Mouse (Mus musculus) embryo, embryonic 11.5 days (tissue): ENCODE results near the gene Tango2.

ENCODE experiments used
- DNase-seq: peaks from one replicate; pipeline ENCODE4 v3.0.0-alpha.2; 2012; ENCODE audit warnings: low read depth, low spot score

Gene Tango2

DNA sequence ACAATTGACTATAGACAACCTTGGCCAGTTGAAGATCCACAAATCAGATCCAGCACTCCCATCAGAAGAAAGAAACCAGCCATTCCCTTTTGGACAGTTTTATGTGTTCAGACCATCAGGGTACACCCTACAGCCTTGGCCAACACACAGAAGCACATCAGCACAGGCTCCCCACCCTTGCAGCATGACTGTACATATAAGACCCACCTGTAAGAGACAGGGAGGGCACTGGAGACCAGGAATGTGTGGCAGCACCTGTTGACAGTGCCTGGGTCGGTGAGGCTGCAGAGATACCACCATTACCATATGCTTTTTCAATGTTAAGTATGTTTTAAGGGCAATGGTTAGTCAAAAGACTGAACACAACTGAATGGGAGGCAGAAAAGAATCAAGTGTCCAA, 94.0 kb downstream of the Tango2 start:
- DNase-seq = no peak

GRCm38 (mm10) chr16:18252736-18253135, 95.2 kb downstream of the Tango2 start:
- no peak for DNase-seq

DNA sequence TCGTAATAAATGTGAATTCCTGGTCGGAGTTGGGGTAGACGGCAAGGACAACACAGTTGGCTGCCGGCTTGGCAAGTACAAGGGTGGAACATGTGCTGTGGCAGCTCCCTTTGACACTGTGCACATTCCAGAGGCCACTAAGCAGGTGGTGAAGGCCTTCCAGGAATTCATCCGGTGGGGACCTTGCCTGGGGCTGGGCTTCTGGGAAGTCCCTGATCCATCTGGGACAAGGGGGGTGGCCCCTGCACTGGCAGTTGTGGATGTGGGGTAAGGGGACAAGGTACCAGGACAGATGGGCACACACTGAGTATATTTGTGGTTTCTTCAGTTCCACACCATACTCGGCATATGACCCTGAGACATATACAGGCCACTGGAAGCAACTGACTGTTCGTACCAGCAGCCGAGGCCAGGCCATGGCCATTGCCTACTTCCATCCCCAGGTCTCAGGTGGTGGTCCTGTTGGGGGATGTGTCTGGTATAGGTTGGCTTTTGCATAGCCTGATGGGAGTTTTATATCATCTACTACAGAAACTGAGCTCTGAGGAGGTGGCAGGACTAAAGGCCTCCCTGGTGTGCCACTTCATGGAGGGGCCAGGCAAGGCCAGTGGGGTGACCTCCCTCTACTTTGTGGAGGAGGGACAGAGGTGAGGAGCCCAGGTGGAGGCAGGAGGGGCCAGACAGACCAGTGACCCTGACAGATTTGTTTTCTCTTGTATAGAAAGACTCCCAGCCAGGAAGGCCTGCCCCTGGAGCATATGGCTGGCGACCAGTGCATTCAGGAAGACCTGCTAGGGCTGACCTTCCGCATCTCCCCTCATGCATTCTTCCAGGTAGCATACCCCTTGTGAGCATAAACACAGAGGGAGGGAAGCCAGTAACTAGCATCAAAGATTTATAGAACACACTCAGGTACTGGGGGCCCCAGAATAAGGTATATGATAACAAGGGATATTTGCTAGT, 96.8 kb downstream of the Tango2 start:
- no peak for DNase-seq
